Mouse (Mus musculus) hindbrain, embryonic 10.5 days (tissue): ENCODE data around the gene Usp44. TPM values are rescaled to one million over a fixed set of nuclear protein-coding genes. Genes with fewer than 3 reads are reported as not detected.

Experiments used
- DNase-seq: peaks from one replicate; pipeline ENCODE4 v3.0.0-alpha.2; 2017; ENCODE audit warnings: low spot score
- H3K27ac ChIP-seq: fragments of 300-500 bp; sonication (generic); 2 replicates; pipeline ENCODE4 v1.5.1; 2016; ENCODE audit warnings: mild to moderate bottlenecking, moderate library complexity
- H3K27me3 ChIP-seq: fragments of 300-500 bp; sonication (generic); 2 replicates; pipeline ENCODE4 v1.6.1; 2016; ENCODE audit warnings: mild to moderate bottlenecking; ENCODE audit not compliant: poor library complexity, insufficient read depth, severe bottlenecking
- H3K36me3 ChIP-seq: fragments of 300-500 bp; sonication (generic); 2 replicates; pipeline ENCODE4 v1.6.1; 2016; ENCODE audit warnings: mild to moderate bottlenecking, moderate library complexity
- H3K4me1 ChIP-seq: fragments of 300-500 bp; sonication (generic); replicated peaks from 2 replicates; pipeline ENCODE4 v1.6.1; 2016; ENCODE audit warnings: mild to moderate bottlenecking
- H3K4me3 ChIP-seq: fragments of 300-500 bp; sonication (generic); 2 replicates; pipeline ENCODE4 v1.5.1; 2016; ENCODE audit warnings: mild to moderate bottlenecking, moderate library complexity
- H3K9me3 ChIP-seq: fragments of 300-500 bp; sonication (generic); 2 replicates; pipeline ENCODE4 v1.6.1; 2016; ENCODE audit warnings: mild to moderate bottlenecking, moderate library complexity
- WGBS: fragments of 180-500 bp; shearing (Covaris S2); methylation state at CpG from one replicate; pipeline ENCODE4 v1.1.7; 2016; 5-methylcytosine and 5-hydroxymethylcytosine counted together
- polyA plus RNA-seq: library from polyadenylated mRNA; unstranded; fragments of >200 nt; fragmentation: Nextera tagmentation; extraction: Ambion mirVana; gene quantifications from 2 replicates; pipeline ENCODE4 v1.2.1, GENCODE M21; 2016

Gene Usp44
- polyA plus RNA-seq, 1 experiment from 2014 or later = 12.6 TPM

DNA sequence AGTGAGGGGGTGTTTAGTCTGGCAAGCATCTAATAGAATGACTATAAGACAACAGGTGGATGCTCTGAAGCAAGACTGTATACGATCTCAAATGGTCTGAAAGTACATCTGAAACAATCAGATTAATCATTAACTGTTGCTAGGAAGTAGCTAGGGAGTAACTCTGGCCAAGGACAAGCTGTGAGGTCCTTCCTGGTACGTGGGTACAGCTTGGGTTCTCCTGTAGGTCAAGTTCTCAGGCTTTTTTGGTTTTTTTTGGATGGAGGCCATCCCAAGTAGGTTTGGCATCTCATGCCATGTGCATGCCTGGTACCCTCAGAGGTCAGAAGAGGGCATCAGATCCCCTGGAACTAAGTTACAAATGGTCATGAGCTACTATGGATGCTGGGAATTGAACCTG is 67.9 kb downstream of the Usp44 start:
- Histone ChIP-seq H3K27ac (no peak overlapping the region), H3K4me1 (no peaks in the 10 kb centered on the region), H3K9me3 (no peaks in the 10 kb centered on the region), H3K4me3 (no peak overlapping the region), H3K36me3 (no peaks in the 10 kb centered on the region), H3K27me3 (no peaks in the 10 kb centered on the region)
- DNase-seq = no peak
- WGBS = 75% methylated on average over 2 of the region's 2 CpGs

DNA sequence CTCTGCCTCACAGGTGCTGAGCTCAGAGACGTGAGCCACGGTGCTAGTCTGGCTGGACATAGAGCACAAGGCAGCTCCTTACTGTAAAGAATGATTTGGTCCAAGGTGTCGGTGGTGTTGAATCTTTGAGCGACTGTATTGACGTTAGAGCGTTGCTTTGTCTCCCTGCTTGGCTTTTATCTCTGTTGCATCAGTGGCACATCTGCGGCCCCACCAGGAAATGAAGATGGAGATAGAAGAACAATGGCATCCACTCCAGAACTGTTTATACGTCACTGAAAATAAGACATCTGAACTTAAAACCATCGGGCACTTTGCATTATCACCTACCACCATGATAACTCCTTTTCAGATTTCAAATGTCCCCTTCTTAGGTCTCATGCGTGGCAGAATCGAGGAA is 68.6 kb downstream of the Usp44 start:
- H3K9me3 ChIP-seq = no peaks in the 10 kb centered on the region
- 91% methylated on average over 11 of the region's 11 CpGs for WGBS
- H3K4me3 ChIP-seq = no peak overlapping the region
- H3K36me3 ChIP-seq = no peaks in the 10 kb centered on the region
- H3K27me3 ChIP-seq = no peaks in the 10 kb centered on the region
- DNase-seq = no peak
- H3K4me1 ChIP-seq = no peaks in the 10 kb centered on the region
- no peak overlapping the region for H3K27ac ChIP-seq

DNA sequence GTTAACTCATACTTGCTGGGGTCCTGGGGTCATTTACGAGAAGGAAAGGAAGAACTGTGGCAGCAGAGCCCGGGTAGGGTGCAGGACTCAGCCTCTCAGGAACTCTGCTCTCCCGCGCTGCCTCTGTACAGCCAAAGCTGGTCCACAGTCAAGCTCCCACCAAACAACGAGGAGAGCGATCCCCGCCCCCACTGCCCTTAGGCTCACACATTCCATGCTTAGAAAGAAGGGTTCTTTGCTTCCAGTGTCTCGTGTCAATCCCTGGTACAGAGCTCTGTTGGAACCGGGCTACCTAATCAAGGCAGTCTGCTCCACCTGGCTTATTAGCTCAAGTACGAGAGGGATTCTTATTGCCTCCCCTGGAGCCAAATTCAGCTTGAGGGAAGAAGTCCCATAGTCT is 76.0 kb downstream of the Usp44 start:
- Histone ChIP-seq H3K27ac (no peak overlapping the region), H3K27me3 (no peaks in the 10 kb centered on the region), H3K9me3 (no peaks in the 10 kb centered on the region), H3K4me1 (peaks cover 5% of the 10 kb centered on the region; the same call in 1 of the 2 replicates), H3K36me3 (no peaks in the 10 kb centered on the region), H3K4me3 (no peak overlapping the region)
- DNase-seq = peak; percentile 22
- 66% methylated on average over 10 of the region's 10 CpGs for WGBS

Other genes with a start within 250 kb of the Usp44 start
- 163 and 183 TPM in 2 replicates for gene Snrpf, start 241.8 kb upstream of the Usp44 start, polyA plus RNA-seq
- 0.90 and 2.2 TPM in 2 replicates for gene Ntn4, start 190.9 kb upstream of the Usp44 start, polyA plus RNA-seq
- 198 and 220 TPM in 2 replicates for gene Metap2, start 65.5 kb downstream of the Usp44 start, polyA plus RNA-seq
- 30.6 and 35.6 TPM in 2 replicates for gene Vezt, start 204.3 kb downstream of the Usp44 start, polyA plus RNA-seq
- 4.2 and 4.7 TPM in 2 replicates for gene Fgd6, start 204.4 kb downstream of the Usp44 start, polyA plus RNA-seq